Mouse (Mus musculus) pancreas, adult 10 weeks (tissue): Measurements from ENCODE around the gene Atp6v1fnb. TPM values are rescaled to one million over a fixed set of nuclear protein-coding genes. Genes with fewer than 3 reads are reported as not detected.

Experiments used
- polyA plus RNA-seq: library from polyadenylated mRNA; stranded (reverse); fragments of 350-450 nt; fragmentation: Illumina TruSeq; extraction: RNeasy Lipid Tissue Mini Kit (QIAGEN cat#74804); gene quantifications from one replicate; pipeline ENCODE4 v1.2.3, GENCODE M21; 2015; ENCODE audit warnings: low read depth, low replicate concordance; ENCODE audit not compliant: insufficient read depth

Gene Atp6v1fnb
- polyA plus RNA-seq = not detected

GRCm38 (mm10) chr6:29471137-29471536, at the start of gene Atp6v1fnb:
Atp6v1fnb (plus strand) TSS chr6:29471437.

GRCm38 (mm10) chr6:29433038-29433803, 38.0 kb upstream of the Atp6v1fnb start, which contains the start of gene Flnc:
Flnc (plus strand) TSS chr6:29433256.

DNA sequence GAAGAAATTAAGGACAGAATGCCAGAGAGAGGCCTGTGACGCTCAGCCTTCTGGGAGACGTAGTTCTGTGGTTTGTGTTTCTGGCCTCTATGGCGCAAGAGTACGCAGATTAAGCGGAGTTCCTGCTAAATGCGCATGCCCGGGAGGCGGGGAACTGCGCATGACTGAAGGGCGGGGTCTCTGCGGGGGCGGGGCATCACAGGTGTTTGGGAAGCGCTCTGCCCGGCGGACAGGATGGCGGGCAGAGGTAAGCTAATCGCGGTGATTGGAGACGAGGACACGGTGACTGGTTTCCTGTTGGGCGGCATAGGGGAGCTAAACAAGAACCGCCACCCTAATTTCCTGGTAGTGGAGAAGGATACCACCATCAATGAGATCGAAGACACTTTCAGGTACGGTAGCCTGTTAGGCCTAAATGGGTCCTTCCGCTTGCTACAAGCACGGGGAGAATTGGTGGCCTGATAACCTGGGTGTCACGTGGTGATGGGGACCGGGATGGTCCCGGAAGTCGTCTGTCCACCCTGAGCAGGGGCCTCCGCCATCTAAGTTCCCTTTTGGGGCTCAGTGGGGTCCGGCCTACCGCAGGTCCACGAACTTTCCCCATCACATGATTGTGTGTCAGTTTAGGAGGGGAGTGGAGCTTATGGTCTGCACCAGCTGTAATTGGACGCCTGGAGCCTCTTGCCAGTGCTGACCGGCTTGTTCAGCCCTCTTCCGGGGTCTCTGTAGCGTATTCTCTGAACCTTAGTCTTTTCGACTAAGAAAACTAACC, 3.5 kb upstream of the Atp6v1fnb start, which contains the start of gene Atp6v1f:
Gene Atp6v1f, plus strand, starts transcription at position 136 of the 772 bp plus-strand sequence.

DNA sequence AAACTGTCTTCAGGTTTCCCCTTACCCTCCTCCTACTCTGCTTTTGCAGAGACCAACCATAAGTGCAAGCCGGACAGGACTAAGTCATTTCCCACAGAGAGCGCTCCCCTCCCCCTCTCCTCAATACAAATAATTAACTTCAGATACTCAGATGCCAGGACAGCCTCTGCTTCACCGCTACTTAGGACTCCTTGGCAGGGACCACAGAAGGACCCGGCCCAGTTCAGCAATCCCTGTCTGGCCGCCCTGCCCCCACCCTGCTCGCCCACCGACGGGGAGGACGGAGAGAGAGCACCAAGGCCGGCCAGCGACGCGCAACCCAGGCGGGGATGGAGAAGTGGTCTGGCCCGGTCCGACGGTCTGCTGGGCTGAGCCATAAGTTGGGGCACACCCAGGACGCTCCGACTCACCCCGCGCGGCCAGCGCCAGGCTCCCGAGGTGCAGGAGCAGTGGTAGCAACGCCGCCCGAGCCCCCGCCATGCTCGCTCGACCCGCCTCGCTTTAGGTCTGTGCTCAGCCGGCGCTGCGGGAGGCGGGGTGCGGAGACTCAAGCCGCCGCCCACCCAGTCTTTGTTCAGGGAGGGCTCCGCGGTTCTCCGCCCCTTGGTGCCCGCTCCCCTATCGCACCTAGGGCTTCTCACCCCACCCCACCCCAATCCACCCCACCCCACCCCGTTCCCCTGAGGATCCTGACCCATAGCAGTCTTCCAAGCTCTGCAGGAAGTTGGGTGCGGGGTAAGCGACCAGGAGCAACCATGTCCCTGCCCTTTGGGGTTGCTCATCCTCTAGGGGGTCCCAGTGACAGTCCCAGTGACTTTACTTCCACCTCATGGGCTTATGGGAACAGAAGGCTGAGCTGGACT, 36.4 kb downstream of the Atp6v1fnb start, which contains the start of gene Kcp:
Gene Kcp, minus strand, starts transcription at position 506 of the 863 bp plus-strand sequence.

Other genes starting within 250 kb of the Atp6v1fnb start
- gene Hilpda, start 198.9 kb upstream of the Atp6v1fnb start, polyA plus RNA-seq = 2.7 TPM
- 1.2 TPM for gene Fam71f2, start 191.8 kb upstream of the Atp6v1fnb start, polyA plus RNA-seq
- gene Fam71f1, start 152.3 kb upstream of the Atp6v1fnb start, polyA plus RNA-seq = not detected
- gene Calu, start 123.4 kb upstream of the Atp6v1fnb start, polyA plus RNA-seq = 42.3 TPM
- gene Opn1sw, start 83.0 kb upstream of the Atp6v1fnb start, polyA plus RNA-seq = not detected
- gene Ccdc136, start 75.1 kb upstream of the Atp6v1fnb start, polyA plus RNA-seq = 1.1 TPM
- 2.3 TPM for gene Flnc, start 38.2 kb upstream of the Atp6v1fnb start, polyA plus RNA-seq
- gene Atp6v1f, start 3.7 kb upstream of the Atp6v1fnb start, polyA plus RNA-seq = 71.5 TPM
- 1.1 TPM for gene Kcp, start 36.5 kb downstream of the Atp6v1fnb start, polyA plus RNA-seq
- gene Irf5, start 55.2 kb downstream of the Atp6v1fnb start, polyA plus RNA-seq = 2.5 TPM
- gene Tnpo3, start 138.4 kb downstream of the Atp6v1fnb start, polyA plus RNA-seq = 14.8 TPM
- gene Tspan33, start 222.8 kb downstream of the Atp6v1fnb start, polyA plus RNA-seq = 2.7 TPM